In genomic region chr16:93511517-93511916, GRCm38 (mm10) we compare ENCODE assay signal across 18 mouse cellular contexts.
DNase-seq lines count a peak whose midpoint lies in the region; ATAC-seq and TF ChIP-seq lines count a peak whose summit lies in the region.
"Had no signal": no experiment of that assay in that cellular context is flagged by ENCODE, and none has a peak within 500 bp of the region (broad histone marks: within the 10 kb centered on the region; RNA-seq: fewer than 3 reads in every experiment).

No protein-coding gene starts in this region.

- WGBS in kidney, postnatal 0 days, result 5% methylated on average over 2 of the region's 2 CpGs
- WGBS in kidney, embryonic 15.5 days, result 8% methylated on average over 2 of the region's 2 CpGs

- H3K9ac ChIP-seq in kidney, postnatal 0 days (ENCODE audit: low read depth, low read length), result no peak overlapping the region
- no peak overlapping the region for H3K9ac ChIP-seq in kidney, embryonic 15.5 days
- H3K9ac ChIP-seq: embryonic facial prominence, embryonic 12.5 days; hindbrain, embryonic 15.5 days; limb, embryonic 15.5 days; neural tube, embryonic 13.5 days had no signal

- no peaks in the 10 kb centered on the region for H3K36me3 ChIP-seq in kidney, postnatal 0 days (ENCODE audit: insufficient read depth, low read length)
- H3K36me3 ChIP-seq in kidney, embryonic 15.5 days, result no peaks in the 10 kb centered on the region
- H3K36me3 ChIP-seq in testis, adult 2 months (ENCODE audit: control insufficient read depth, insufficient read depth, low read length), result no peaks in the 10 kb centered on the region
- H3K36me3 ChIP-seq: embryonic facial prominence, embryonic 12.5 days; forebrain, embryonic 10.5 days; hindbrain, embryonic 15.5 days; limb, embryonic 15.5 days; neural tube, embryonic 13.5 days had no signal

- peak; percentile 37; the same call in 1 of the 2 replicates for TF ChIP-seq CTCF in kidney, postnatal 0 days (IDR thresholded peaks at IDR 0.05; ENCODE audit: low read depth)
- peak; percentile 50; the same call in 1 of the 2 replicates for TF ChIP-seq CTCF in testis, adult 2 months (IDR thresholded peaks at IDR 0.05; ENCODE audit: control insufficient read depth, insufficient read depth, insufficient replicate concordance, low read depth, low read length)

- TF ChIP-seq POLR2A in testis, adult 2 months (IDR thresholded peaks at IDR 0.05; ENCODE audit: control insufficient read depth, low read depth, low read length), result no peak

- no peaks in the 10 kb centered on the region for H3K4me1 ChIP-seq in kidney, postnatal 0 days (replicated peaks; ENCODE audit: insufficient read depth, low read length)
- H3K4me1 ChIP-seq in kidney, embryonic 15.5 days, result peaks cover 3% of the 10 kb centered on the region; the same call in 1 of the 2 replicates
- no peaks in the 10 kb centered on the region for H3K4me1 ChIP-seq in testis, adult 2 months (ENCODE audit: control insufficient read depth, insufficient read depth, low read length)
- H3K4me1 ChIP-seq: forebrain, embryonic 10.5 days; hindbrain, embryonic 15.5 days; limb, embryonic 15.5 days had no signal

- H3K4me2 ChIP-seq in kidney, postnatal 0 days (ENCODE audit: low read length), result no peak overlapping the region
- H3K4me2 ChIP-seq in kidney, embryonic 15.5 days, result no peak overlapping the region
- H3K4me2 ChIP-seq: embryonic facial prominence, embryonic 12.5 days; hindbrain, embryonic 15.5 days; limb, embryonic 15.5 days; neural tube, embryonic 13.5 days had no signal

- no peak overlapping the region for H3K27ac ChIP-seq in kidney, postnatal 0 days
- H3K27ac ChIP-seq in kidney, embryonic 15.5 days, result no peak overlapping the region
- H3K27ac ChIP-seq in testis, adult 2 months (ENCODE audit: control insufficient read depth, insufficient read depth, low read depth, low read length), result no peak overlapping the region
- H3K27ac ChIP-seq: embryonic facial prominence, embryonic 12.5 days; forebrain, embryonic 10.5 days; hindbrain, embryonic 15.5 days; limb, embryonic 15.5 days; neural tube, embryonic 13.5 days had no signal

- no peak for ATAC-seq in kidney, postnatal 0 days (replicated peaks; ENCODE audit: low FRiP score, low read depth)
- ATAC-seq in kidney, embryonic 15.5 days (replicated peaks; ENCODE audit: low FRiP score), result no peak
- ATAC-seq: activated CD4-positive, CD25-positive, alpha-beta regulatory T cell, adult 4 months; midbrain, embryonic 16.5 days had no signal

- H3K4me3 ChIP-seq in kidney, postnatal 0 days (replicated peaks; ENCODE audit: low read depth, low read length), result no peak overlapping the region
- H3K4me3 ChIP-seq in kidney, embryonic 15.5 days (replicated peaks), result no peak overlapping the region
- H3K4me3 ChIP-seq in testis, adult 2 months (ENCODE audit: control insufficient read depth, low read depth, low read length), result no peak overlapping the region
- H3K4me3 ChIP-seq: embryonic facial prominence, embryonic 12.5 days; forebrain, embryonic 10.5 days; hindbrain, embryonic 15.5 days; limb, embryonic 15.5 days; neural tube, embryonic 13.5 days had no signal

- H3K9me3 ChIP-seq in kidney, postnatal 0 days (replicated peaks; ENCODE audit: low read length), result no peaks in the 10 kb centered on the region
- peaks cover under 1% of the 10 kb centered on the region; the same call in 1 of the 2 replicates for H3K9me3 ChIP-seq in kidney, embryonic 15.5 days (replicated peaks)
- H3K9me3 ChIP-seq: hindbrain, embryonic 15.5 days; limb, embryonic 15.5 days; neural tube, embryonic 13.5 days had no signal

- H3K27me3 ChIP-seq in kidney, postnatal 0 days (ENCODE audit: insufficient read depth, low read length), result no peaks in the 10 kb centered on the region
- no peaks in the 10 kb centered on the region for H3K27me3 ChIP-seq in kidney, embryonic 15.5 days
- no peaks in the 10 kb centered on the region for H3K27me3 ChIP-seq in testis, adult 2 months (ENCODE audit: control insufficient read depth, insufficient read depth, low read length)
- H3K27me3 ChIP-seq: embryonic facial prominence, embryonic 12.5 days; hindbrain, embryonic 15.5 days; limb, embryonic 15.5 days; neural tube, embryonic 13.5 days had no signal

- no peak for DNase-seq in kidney, postnatal 0 days (ENCODE audit: low spot score)
- no peak for DNase-seq in testis, postnatal 10 days (ENCODE audit: low spot score)
- DNase-seq in NIH3T3 (ENCODE audit: low read depth), result peak; percentile 13
- peak; percentile 30 for DNase-seq in thymus, postnatal 4 days
- no peak for DNase-seq in right cerebral cortex, adult 18-20 months
- no peak for DNase-seq in gastrocnemius, postnatal 10 days
- DNase-seq: cerebellum, adult 11 months; heart, adult 11 months; kidney, adult 8-10 months had no signal

Comparison
In these comparisons a context has a peak if more than half of its experiments do, and no peak if none do; other contexts are left out.
1. DNase-seq: peak in NIH3T3 (single experiment) and thymus, postnatal 4 days (single experiment); none in kidney, postnatal 0 days (single experiment), testis, postnatal 10 days (single experiment), right cerebral cortex, adult 18-20 months (single experiment) and gastrocnemius, postnatal 10 days (single experiment).